Mouse (Mus musculus): ENCODE data around the gene Arxes1. TPM values are rescaled to one million over a fixed set of nuclear protein-coding genes. Genes with fewer than 3 reads are reported as not detected.
A peak's percentile ranks its signal among the peaks of the same experiment; 100 is the strongest.
"Not testable (repeated sequence)": the region's sequence is repeated elsewhere in the genome, so short reads cannot be mapped to it uniquely, and the experiment has no call there.

The Arxes1 gene
- 6.5 and 8.9 TPM in 2 replicates for polyA plus RNA-seq (2011; ENCODE audit: insufficient read depth, insufficient read length, low read depth, missing spikeins)

GRCm38 (mm10) chrX:136032799-136033763 is at the start of gene Arxes1:
Gene Arxes1, plus strand, starts transcription at chrX:136033367.
- not testable (repeated sequence) for H3K9me3 ChIP-seq (replicated peaks; ENCODE audit: control insufficient read depth, insufficient read depth, low read length, poor library complexity, severe bottlenecking); H3K4me1 ChIP-seq (ENCODE audit: control insufficient read depth, insufficient read depth, low read length); H3K27ac ChIP-seq (ENCODE audit: insufficient read depth, low read length); H3K27me3 ChIP-seq (ENCODE audit: control insufficient read depth, insufficient read depth, low read length, poor library complexity, severe bottlenecking); H3K9ac ChIP-seq (ENCODE audit: low read depth, poor library complexity, severe bottlenecking); H3K36me3 ChIP-seq (ENCODE audit: control insufficient read depth, insufficient read depth, low read length, poor library complexity, severe bottlenecking)
- H3K4me3 ChIP-seq (ENCODE audit: low read depth, low read length), result peak within 1 kb of the TSS; percentile 30

GRCm38 (mm10) chrX:135984539-135985260 is 48.5 kb upstream of the Arxes1 start:
- no peak overlapping the region for H3K9ac ChIP-seq (ENCODE audit: low read depth, poor library complexity, severe bottlenecking)
- no peaks in the 10 kb centered on the region for H3K9me3 ChIP-seq (replicated peaks; ENCODE audit: control insufficient read depth, insufficient read depth, low read length, poor library complexity, severe bottlenecking)
- TF ChIP-seq CTCF (IDR thresholded peaks at IDR 0.05; ENCODE audit: low read depth, low read length), result no peak
- no peak for TF ChIP-seq POLR2A (IDR thresholded peaks at IDR 0.05; ENCODE audit: insufficient read depth, low read length)
- TF ChIP-seq EP300 (IDR thresholded peaks at IDR 0.05; ENCODE audit: insufficient read depth, low read depth, low read length), result no peak
- no peaks in the 10 kb centered on the region for H3K36me3 ChIP-seq (ENCODE audit: control insufficient read depth, insufficient read depth, low read length, poor library complexity, severe bottlenecking)
- H3K4me3 ChIP-seq (ENCODE audit: low read depth, low read length), result no peak overlapping the region
- H3K4me1 ChIP-seq (ENCODE audit: control insufficient read depth, insufficient read depth, low read length), result no peaks in the 10 kb centered on the region
- no peaks in the 10 kb centered on the region for H3K27me3 ChIP-seq (ENCODE audit: control insufficient read depth, insufficient read depth, low read length, poor library complexity, severe bottlenecking)
- no peak overlapping the region for H3K27ac ChIP-seq (ENCODE audit: insufficient read depth, low read length)

GRCm38 (mm10) chrX:135986267-135986666 is 46.9 kb upstream of the Arxes1 start:
- Histone ChIP-seq H3K27ac (ENCODE audit: insufficient read depth, low read length) (no peak overlapping the region), H3K4me3 (ENCODE audit: low read depth, low read length) (no peak overlapping the region), H3K27me3 (ENCODE audit: control insufficient read depth, insufficient read depth, low read length, poor library complexity, severe bottlenecking) (no peaks in the 10 kb centered on the region), H3K9ac (ENCODE audit: low read depth, poor library complexity, severe bottlenecking) (no peak overlapping the region), H3K36me3 (ENCODE audit: control insufficient read depth, insufficient read depth, low read length, poor library complexity, severe bottlenecking) (no peaks in the 10 kb centered on the region), H3K9me3 (replicated peaks; ENCODE audit: control insufficient read depth, insufficient read depth, low read length, poor library complexity, severe bottlenecking) (no peaks in the 10 kb centered on the region), H3K4me1 (ENCODE audit: control insufficient read depth, insufficient read depth, low read length) (no peaks in the 10 kb centered on the region)
- no peak for TF ChIP-seq POLR2A (IDR thresholded peaks at IDR 0.05; ENCODE audit: insufficient read depth, low read length)
- no peak for TF ChIP-seq CTCF (IDR thresholded peaks at IDR 0.05; ENCODE audit: low read depth, low read length)
- no peak for TF ChIP-seq EP300 (IDR thresholded peaks at IDR 0.05; ENCODE audit: insufficient read depth, low read depth, low read length)

- Histone ChIP-seq H3K4me3 (ENCODE audit: low read depth, low read length) (no peak overlapping the region), H3K27me3 (ENCODE audit: control insufficient read depth, insufficient read depth, low read length, poor library complexity, severe bottlenecking) (no peaks in the 10 kb centered on the region), H3K36me3 (ENCODE audit: control insufficient read depth, insufficient read depth, low read length, poor library complexity, severe bottlenecking) (no peaks in the 10 kb centered on the region), H3K9ac (ENCODE audit: low read depth, poor library complexity, severe bottlenecking) (no peak overlapping the region), H3K4me1 (ENCODE audit: control insufficient read depth, insufficient read depth, low read length) (no peaks in the 10 kb centered on the region), H3K9me3 (replicated peaks; ENCODE audit: control insufficient read depth, insufficient read depth, low read length, poor library complexity, severe bottlenecking) (no peaks in the 10 kb centered on the region), H3K27ac (ENCODE audit: insufficient read depth, low read length) (no peak overlapping the region)
- no peak for TF ChIP-seq CTCF (IDR thresholded peaks at IDR 0.05; ENCODE audit: low read depth, low read length)
- no peak for TF ChIP-seq EP300 (IDR thresholded peaks at IDR 0.05; ENCODE audit: insufficient read depth, low read depth, low read length)
- no peak for TF ChIP-seq POLR2A (IDR thresholded peaks at IDR 0.05; ENCODE audit: insufficient read depth, low read length)
These were observed 42.5 kb upstream of the Arxes1 start for GRCm38 (mm10) chrX:135990661-135991060.

GRCm38 (mm10) chrX:135993192-135993594 is 40.0 kb upstream of the Arxes1 start:
- 0 out of 2 replicates have a peak overlapping the region, but pooled peaks have one; percentile 26 for H3K4me3 ChIP-seq (ENCODE audit: low read depth, low read length)
- not testable (repeated sequence) for H3K9me3 ChIP-seq (replicated peaks; ENCODE audit: control insufficient read depth, insufficient read depth, low read length, poor library complexity, severe bottlenecking); H3K27me3 ChIP-seq (ENCODE audit: control insufficient read depth, insufficient read depth, low read length, poor library complexity, severe bottlenecking); H3K36me3 ChIP-seq (ENCODE audit: control insufficient read depth, insufficient read depth, low read length, poor library complexity, severe bottlenecking); H3K9ac ChIP-seq (ENCODE audit: low read depth, poor library complexity, severe bottlenecking); H3K4me1 ChIP-seq (ENCODE audit: control insufficient read depth, insufficient read depth, low read length)
- H3K27ac ChIP-seq (ENCODE audit: insufficient read depth, low read length), result peak overlapping the region; percentile 41

GRCm38 (mm10) chrX:135993664-135994119 is 39.5 kb upstream of the Arxes1 start, which contains the start of gene Arxes2:
Gene Arxes2, plus strand, starts transcription at chrX:135993824.
- H3K36me3 ChIP-seq (ENCODE audit: control insufficient read depth, insufficient read depth, low read length, poor library complexity, severe bottlenecking); H3K4me1 ChIP-seq (ENCODE audit: control insufficient read depth, insufficient read depth, low read length); H3K9me3 ChIP-seq (replicated peaks; ENCODE audit: control insufficient read depth, insufficient read depth, low read length, poor library complexity, severe bottlenecking); H3K27me3 ChIP-seq (ENCODE audit: control insufficient read depth, insufficient read depth, low read length, poor library complexity, severe bottlenecking): not testable (repeated sequence)
- peak within 1 kb of the TSS; percentile 44; the same call in 1 of the 2 replicates for H3K9ac ChIP-seq (ENCODE audit: low read depth, poor library complexity, severe bottlenecking)
- peak within 1 kb of the TSS; percentile 39 for H3K4me3 ChIP-seq (ENCODE audit: low read depth, low read length)
- H3K27ac ChIP-seq (ENCODE audit: insufficient read depth, low read length), result peak within 1 kb of the TSS; percentile 41
